Mouse (Mus musculus) limb, embryonic 11.5 days (tissue): Measurements from ENCODE around the gene Kcnd1. TPM values are rescaled to one million over a fixed set of nuclear protein-coding genes. Genes with fewer than 3 reads are reported as not detected.

Experiments
- ATAC-seq: fragments of 200-750 bp; cut with Nextera tagmentation; 2 replicates; pipeline ENCODE4 v1.8.0; 2017; ENCODE audit warnings: low read depth; ENCODE audit not compliant: insufficient number of reproducible peaks, low FRiP score, low TSS enrichment
- DNase-seq: peaks from one replicate; pipeline ENCODE4 v3.0.0-alpha.2; 2015; ENCODE audit warnings: low spot score
- H3K27ac ChIP-seq: fragments of 300-500 bp; sonication (generic); replicated peaks from 2 replicates; pipeline ENCODE4 v1.5.1; 2014; ENCODE audit warnings: low read depth, mild to moderate bottlenecking, low read length
- H3K27me3 ChIP-seq: fragments of 300-500 bp; sonication (generic); 2 replicates; pipeline ENCODE4 v1.6.1; 2014; ENCODE audit warnings: mild to moderate bottlenecking, low read length, mixed read lengths; ENCODE audit not compliant: control insufficient read depth, insufficient read depth
- H3K36me3 ChIP-seq: fragments of 300-500 bp; sonication (generic); 2 replicates; pipeline ENCODE4 v1.6.1; 2014; ENCODE audit warnings: mild to moderate bottlenecking, low read length, moderate library complexity, mixed read lengths; ENCODE audit not compliant: control insufficient read depth, insufficient read depth
- H3K4me1 ChIP-seq: fragments of 300-500 bp; sonication (generic); 2 replicates; pipeline ENCODE4 v1.6.1; 2014; ENCODE audit warnings: low read length, mixed read lengths; ENCODE audit not compliant: control insufficient read depth, insufficient read depth
- H3K4me2 ChIP-seq: fragments of 300-500 bp; sonication (generic); 2 replicates; pipeline ENCODE4 v1.6.1; 2014; ENCODE audit warnings: low read depth, mild to moderate bottlenecking, moderate library complexity; ENCODE audit not compliant: severe bottlenecking
- H3K4me3 ChIP-seq: fragments of 300-500 bp; sonication (generic); 2 replicates; pipeline ENCODE4 v1.5.1; 2014; ENCODE audit warnings: low read depth, low read length
- H3K9ac ChIP-seq: fragments of 300-500 bp; sonication (generic); 2 replicates; pipeline ENCODE4 v1.6.1; 2014; ENCODE audit warnings: mild to moderate bottlenecking, low read length
- H3K9me3 ChIP-seq: fragments of 300-500 bp; sonication (generic); 2 replicates; pipeline ENCODE4 v1.6.1; 2016; ENCODE audit warnings: low read length; ENCODE audit not compliant: control insufficient read depth
- WGBS: fragments of 180-500 bp; shearing (Covaris S2); extraction: QIAGEN DNeasy Blood & Tissue Kit; methylation state at CpG from one replicate; pipeline ENCODE4 v1.1.7; 2014; 5-methylcytosine and 5-hydroxymethylcytosine counted together
- polyA plus RNA-seq: library from polyadenylated mRNA; unstranded; fragments of >200 nt; fragmentation: Nextera tagmentation; extraction: Ambion mirVana; gene quantifications from 2 replicates; pipeline ENCODE4 v1.2.1, GENCODE M21; 2014

The Kcnd1 gene
- 0.97 and 1.5 TPM in 2 replicates for polyA plus RNA-seq

- no peaks in the 10 kb centered on the region for H3K27me3 ChIP-seq
- no peak within 1 kb of the TSS for H3K27ac ChIP-seq
- no peaks in the 10 kb centered on the region for H3K4me1 ChIP-seq
- ATAC-seq (peak; percentile 51), DNase-seq (peak; percentile 29)
- H3K9me3 ChIP-seq: no peaks in the 10 kb centered on the region; the same call in 1 of the 2 replicates
- H3K4me3 ChIP-seq: peak within 1 kb of the TSS; percentile 30
- H3K36me3 ChIP-seq: no peaks in the 10 kb centered on the region
- 19% methylated on average over 20 of the region's 24 CpGs for WGBS
- H3K4me2 ChIP-seq: peak within 1 kb of the TSS; percentile 54
- H3K9ac ChIP-seq: peak within 1 kb of the TSS; percentile 34
These were observed at the start of gene Kcnd1 for GRCm38 (mm10) chrX:7821865-7822779. Kcnd1 (plus strand) TSS chrX:7822289.

GRCm38 (mm10) chrX:7772766-7773165 is 49.3 kb upstream of the Kcnd1 start:
- no peaks in the 10 kb centered on the region for H3K27me3 ChIP-seq
- WGBS: 46% methylated on average over 2 of the region's 2 CpGs
- no peak overlapping the region for H3K9ac ChIP-seq
- ATAC-seq (no peak), DNase-seq (no peak)
- no peaks in the 10 kb centered on the region for H3K4me1 ChIP-seq
- no peak overlapping the region for H3K4me2 ChIP-seq
- no peaks in the 10 kb centered on the region for H3K9me3 ChIP-seq
- H3K36me3 ChIP-seq: no peaks in the 10 kb centered on the region; the same call in 1 of the 2 replicates
- no peak overlapping the region for H3K27ac ChIP-seq
- H3K4me3 ChIP-seq: no peak overlapping the region

GRCm38 (mm10) chrX:7775501-7776205 is 46.4 kb upstream of the Kcnd1 start:
- H3K9me3 ChIP-seq: no peaks in the 10 kb centered on the region
- no peak overlapping the region for H3K4me2 ChIP-seq
- DNase-seq: no peak
- no peaks in the 10 kb centered on the region for H3K4me1 ChIP-seq
- no peaks in the 10 kb centered on the region for H3K27me3 ChIP-seq
- no peaks in the 10 kb centered on the region; the same call in 1 of the 2 replicates for H3K36me3 ChIP-seq
- no peak overlapping the region for H3K27ac ChIP-seq
- WGBS: 76% methylated on average over 9 of the region's 9 CpGs
- ATAC-seq: no peak
- no peak overlapping the region for H3K4me3 ChIP-seq
- H3K9ac ChIP-seq: no peak overlapping the region

- ATAC-seq (no peak), DNase-seq (peak; percentile 75)
- 57% methylated on average over 8 of the region's 8 CpGs for WGBS
- H3K4me3 ChIP-seq: no peak overlapping the region
- no peaks in the 10 kb centered on the region for H3K4me1 ChIP-seq
- H3K27ac ChIP-seq: no peak overlapping the region
- no peaks in the 10 kb centered on the region for H3K36me3 ChIP-seq
- no peaks in the 10 kb centered on the region for H3K9me3 ChIP-seq
- no peak overlapping the region for H3K4me2 ChIP-seq
- H3K9ac ChIP-seq: no peak overlapping the region
- no peaks in the 10 kb centered on the region for H3K27me3 ChIP-seq
These were observed 45.6 kb upstream of the Kcnd1 start for GRCm38 (mm10) chrX:7776329-7777082.

GRCm38 (mm10) chrX:7778450-7779244 is 43.4 kb upstream of the Kcnd1 start:
- H3K27ac ChIP-seq: no peak overlapping the region
- WGBS: 74% methylated on average over 7 of the region's 7 CpGs

GRCm38 (mm10) chrX:7779294-7779693 is 42.8 kb upstream of the Kcnd1 start:
- H3K27ac ChIP-seq: no peak overlapping the region
- DNase-seq (no peak), ATAC-seq (no peak)
- no peak overlapping the region for H3K4me3 ChIP-seq
- no peaks in the 10 kb centered on the region for H3K4me1 ChIP-seq
- H3K9me3 ChIP-seq: no peaks in the 10 kb centered on the region
- no peak overlapping the region for H3K4me2 ChIP-seq
- H3K9ac ChIP-seq: no peak overlapping the region
- H3K27me3 ChIP-seq: no peaks in the 10 kb centered on the region
- no peaks in the 10 kb centered on the region for H3K36me3 ChIP-seq
- 24% methylated on average over 3 of the region's 3 CpGs for WGBS

More at GRCm38 (mm10) chrX:7778450-7779244, 43.4 kb upstream of the Kcnd1 start:
- Histone ChIP-seq H3K4me1 (no peaks in the 10 kb centered on the region), H3K27me3 (no peaks in the 10 kb centered on the region), H3K36me3 (no peaks in the 10 kb centered on the region), H3K9ac (no peak overlapping the region), H3K9me3 (no peaks in the 10 kb centered on the region), H3K4me3 (no peak overlapping the region), H3K4me2 (no peak overlapping the region)
- ATAC-seq: no peak
- DNase-seq: no peak

- Histone ChIP-seq H3K9ac (no peak overlapping the region), H3K27me3 (no peaks in the 10 kb centered on the region), H3K9me3 (no peaks in the 10 kb centered on the region), H3K4me3 (no peak overlapping the region), H3K27ac (no peak overlapping the region), H3K36me3 (no peaks in the 10 kb centered on the region), H3K4me2 (no peak overlapping the region), H3K4me1 (no peaks in the 10 kb centered on the region)
- WGBS: 78% methylated on average over 4 of the region's 4 CpGs
- no peak for DNase-seq
- no peak for ATAC-seq
These were observed 39.4 kb upstream of the Kcnd1 start for GRCm38 (mm10) chrX:7782603-7783092.
